Mouse (Mus musculus): ENCODE data around the gene Whrn.
A peak's percentile ranks its signal among the peaks of the same experiment; 100 is the strongest.

Whrn gene

DNA sequence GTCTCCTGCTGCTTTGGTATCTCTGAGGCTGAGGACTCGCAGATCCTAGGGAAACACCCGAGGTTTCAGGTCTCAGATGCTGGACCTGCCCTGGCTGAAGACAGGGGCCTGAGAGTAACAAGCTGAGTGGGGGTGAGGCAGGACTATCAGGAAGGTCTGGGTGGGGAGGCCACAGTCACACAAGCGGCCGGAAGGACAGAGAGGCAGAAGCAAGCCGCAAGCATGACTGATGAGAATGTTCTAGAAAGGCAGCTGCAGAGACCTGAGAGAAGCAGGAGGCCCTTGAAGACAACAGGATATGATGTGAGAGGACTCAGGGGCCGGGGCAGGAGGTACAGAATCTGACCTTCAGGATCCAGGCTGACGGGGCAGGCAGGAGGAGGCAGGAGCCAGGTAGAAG, 91.6 kb downstream of the Whrn start:
- DNase-seq = no peak

DNA sequence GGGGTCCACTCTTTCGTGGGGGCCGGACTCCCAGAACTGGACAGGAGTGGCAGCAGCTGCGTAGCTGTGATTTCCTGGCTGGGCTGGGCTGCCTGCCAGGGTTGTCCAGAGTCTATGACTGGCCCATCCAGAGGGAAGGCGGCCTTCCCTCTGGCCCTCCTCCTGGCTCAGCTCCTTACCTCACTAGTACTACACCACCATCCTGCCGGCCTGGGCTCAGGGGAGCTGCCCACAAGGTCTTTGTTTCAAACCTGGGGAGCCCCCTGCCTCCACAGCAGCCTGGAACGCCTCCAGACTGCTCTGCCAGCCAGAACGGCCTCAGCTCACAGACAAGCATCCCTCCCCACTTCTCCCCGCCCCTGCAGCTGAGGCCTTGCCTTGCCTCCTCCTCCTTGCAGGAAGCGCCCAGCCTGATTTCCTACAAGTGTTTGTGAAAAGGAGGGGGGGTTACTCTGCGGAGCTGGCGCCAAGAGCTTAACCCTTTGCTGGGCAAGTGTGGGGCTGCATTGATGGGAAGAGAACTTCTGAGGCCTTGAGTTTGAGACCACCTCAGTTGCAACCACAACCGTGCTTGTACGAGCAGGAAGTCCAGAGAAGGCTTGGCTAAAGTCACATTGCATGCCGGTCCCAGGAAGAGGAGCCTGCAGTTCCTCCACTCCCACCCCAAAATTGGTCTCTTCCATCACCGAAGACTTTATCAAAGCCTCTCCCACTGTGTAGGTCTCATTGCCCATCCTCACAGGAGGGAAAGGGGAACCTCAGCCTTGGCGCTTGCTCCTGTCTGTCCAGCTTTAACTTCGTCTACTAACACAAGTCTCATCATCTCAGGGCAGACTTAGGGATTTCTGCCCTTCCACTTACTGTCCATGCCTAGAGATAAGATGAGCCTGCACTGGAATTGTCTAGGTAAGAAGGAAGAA, 92.5 kb downstream of the Whrn start, which contains the start of gene Akna:
Gene Akna (minus strand): TSS at position 315 of the 920 bp plus-strand sequence.
- peak; percentile 96 for DNase-seq

GRCm38 (mm10) chr4:63402558-63402957, 93.2 kb downstream of the Whrn start:
- DNase-seq = peak; percentile 59

DNA sequence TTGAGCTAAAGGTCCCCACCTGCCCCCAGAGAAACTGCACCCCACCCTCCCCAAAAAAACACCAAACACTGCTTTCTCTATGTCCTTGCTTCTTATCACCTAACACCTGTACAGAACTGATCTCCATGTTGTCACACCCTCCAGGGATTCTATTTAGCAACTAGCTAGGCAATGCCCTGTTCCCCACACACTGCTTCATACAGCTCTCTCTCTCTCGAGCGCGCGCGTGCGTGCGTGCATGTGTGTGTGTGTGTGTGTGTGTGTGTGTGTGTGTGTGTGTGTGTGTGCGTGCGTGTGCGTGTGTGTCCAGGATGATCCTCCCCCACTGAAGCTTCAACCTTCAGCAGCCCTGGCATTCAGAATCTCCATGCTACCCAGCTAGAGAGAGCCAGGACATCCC, 93.7 kb downstream of the Whrn start:
- no peak for DNase-seq

DNA sequence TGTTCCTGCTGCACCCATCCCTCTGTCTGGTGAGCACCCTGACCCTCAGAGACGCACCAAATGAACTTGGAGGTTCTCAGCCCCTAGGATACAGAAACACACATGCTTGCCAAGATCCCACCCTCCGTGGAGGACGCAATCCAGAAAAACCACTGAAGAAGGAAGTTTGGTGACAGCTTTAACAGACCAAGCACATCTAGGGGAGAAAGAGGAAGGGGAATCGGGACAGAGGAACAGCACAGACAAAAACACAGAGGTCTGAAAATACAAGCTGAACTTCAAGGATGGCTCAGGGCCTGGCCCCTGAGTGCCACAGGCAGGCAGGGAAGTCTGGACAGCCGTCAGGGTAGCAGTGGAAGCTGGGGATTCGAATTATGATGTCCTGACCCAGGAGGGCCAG, 94.2 kb downstream of the Whrn start:
- no peak for DNase-seq

DNA sequence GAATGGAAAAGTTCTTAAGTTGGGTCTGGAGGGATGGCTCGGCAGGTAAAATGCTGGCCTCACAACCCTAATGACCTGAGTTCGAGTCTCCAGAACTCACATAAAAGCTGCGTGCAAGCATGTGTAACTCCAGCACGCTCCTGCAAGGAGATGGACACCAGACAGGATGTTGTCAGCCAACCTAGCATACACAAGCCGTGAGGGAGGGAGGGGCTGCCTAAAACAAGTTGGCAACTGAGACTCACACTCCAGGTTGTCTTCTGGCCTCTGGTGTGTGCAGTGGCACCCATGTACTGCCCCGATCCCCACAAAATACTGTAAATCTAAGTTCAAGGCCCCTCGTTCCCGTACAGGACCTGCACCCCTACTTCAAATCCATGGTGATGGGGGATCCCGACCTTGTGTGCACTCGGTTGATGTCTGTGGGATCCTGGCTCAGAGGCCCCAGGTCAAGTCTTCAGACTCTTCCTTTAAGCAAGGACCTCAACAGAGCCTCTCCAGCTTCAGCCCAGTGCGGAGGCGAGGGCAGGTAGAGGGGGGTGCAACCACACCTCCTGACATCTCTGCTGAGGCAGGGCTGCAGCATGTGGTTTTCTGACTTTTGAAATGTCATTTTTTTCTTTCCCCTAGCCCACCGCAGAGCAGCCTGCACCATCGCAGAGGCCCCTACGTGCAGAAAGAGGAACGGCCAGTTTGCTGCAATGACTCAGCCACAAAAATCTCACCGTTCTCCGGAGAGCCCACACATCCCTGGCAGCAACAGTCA, 95.1 kb downstream of the Whrn start:
- no peak for DNase-seq

- no peak for DNase-seq
Measured at GRCm38 (mm10) chr4:63399691-63400270, 96.0 kb downstream of the Whrn start.

DNA sequence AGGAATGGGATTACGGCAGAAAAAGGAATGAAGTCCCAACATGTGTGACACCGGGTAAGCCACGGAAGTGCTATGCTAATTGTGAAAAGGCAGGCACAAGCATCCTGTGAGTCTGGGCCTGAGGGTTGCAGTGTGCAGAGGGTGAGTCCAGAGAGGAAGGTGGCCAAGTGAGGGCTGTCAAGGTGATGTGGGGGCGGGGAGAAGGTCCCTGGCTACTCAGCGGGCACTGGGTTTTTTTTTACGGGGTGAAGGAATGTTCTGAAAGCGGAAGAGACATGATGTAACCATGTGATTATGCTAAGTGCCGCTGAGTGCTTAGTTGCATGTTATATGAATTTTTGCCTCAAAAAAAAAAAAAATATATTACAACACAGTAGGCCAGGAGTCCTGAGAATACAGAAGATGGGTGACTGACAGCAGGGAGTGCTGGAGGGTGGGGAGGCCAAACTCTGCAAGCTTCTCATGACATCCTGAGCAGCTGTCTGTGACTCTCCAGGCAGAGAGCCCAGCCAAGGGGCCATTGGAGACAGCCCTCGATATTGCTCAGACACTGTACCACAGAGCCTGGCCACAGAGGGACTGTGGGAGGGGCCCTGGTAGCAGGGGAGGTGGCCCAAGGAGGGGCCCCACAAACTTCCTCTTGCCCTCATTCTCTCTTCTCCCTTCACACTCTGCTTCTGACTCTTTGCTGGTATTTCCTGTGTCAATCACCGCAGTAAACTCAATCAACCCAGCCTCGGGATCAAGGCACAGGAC, 96.8 kb downstream of the Whrn start:
- peak; percentile 47 for DNase-seq

DNA sequence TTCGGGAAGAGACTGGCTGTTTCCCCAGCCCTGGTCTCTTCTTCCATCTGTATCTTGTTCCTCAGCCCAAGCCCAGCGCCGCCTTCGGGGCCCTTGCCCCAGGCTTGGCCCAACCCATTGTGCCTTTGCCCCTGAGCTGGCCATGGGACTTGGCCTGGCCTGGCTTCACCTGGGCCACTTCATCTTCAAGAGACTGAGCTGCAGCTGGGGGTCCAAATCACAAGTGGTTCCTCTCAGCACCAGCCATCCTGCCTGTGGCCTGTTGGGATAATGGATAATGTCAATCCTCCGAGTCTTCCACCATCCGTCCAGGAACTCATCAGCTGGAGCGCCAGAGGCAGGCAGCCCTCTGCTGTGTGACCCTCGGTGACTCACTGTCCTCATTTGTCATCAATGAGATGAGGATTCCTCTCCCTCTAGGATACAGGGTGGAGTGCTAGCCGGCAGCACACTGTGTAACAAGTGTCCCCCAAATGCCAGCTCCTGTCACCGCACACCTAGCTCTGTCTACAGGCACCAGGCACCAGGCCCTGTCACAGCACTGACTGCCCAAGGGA, 97.7 kb downstream of the Whrn start:
- no peak for DNase-seq

GRCm38 (mm10) chr4:63391322-63391721, 104.5 kb downstream of the Whrn start:
- no peak for DNase-seq

DNA sequence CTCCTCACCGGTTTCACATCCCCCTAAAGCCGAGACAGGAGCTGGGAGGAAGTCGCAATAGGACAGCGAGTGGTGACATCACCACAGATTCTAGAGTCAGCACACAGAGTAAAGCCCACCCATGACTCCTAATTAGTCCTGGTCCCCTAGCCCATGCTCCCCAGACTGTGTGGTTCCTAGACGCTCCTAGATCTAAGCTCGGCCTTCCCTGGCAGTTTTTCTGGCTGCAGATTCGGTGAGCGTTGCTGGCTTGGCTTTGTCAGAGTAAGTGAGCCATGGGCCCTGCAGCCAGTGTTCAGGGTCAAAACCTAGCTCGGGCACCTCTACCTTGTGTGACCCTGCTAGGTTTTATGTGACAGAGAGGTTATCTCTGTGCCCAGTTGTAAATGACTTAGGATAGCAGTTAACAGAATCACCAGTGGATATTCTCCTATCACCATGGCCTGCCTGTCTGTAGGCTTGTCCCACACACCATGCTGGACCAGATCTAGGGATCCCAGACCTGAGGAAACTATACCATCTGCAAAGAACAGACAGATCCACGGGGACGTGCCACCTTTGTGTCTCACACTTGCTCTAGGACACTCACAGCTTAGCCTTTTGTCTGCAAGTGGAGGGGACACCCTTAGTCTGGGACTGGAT, 105.8 kb downstream of the Whrn start:
- no peak for DNase-seq

GRCm38 (mm10) chr4:63389121-63389886, 106.5 kb downstream of the Whrn start:
- DNase-seq = no peak

DNA sequence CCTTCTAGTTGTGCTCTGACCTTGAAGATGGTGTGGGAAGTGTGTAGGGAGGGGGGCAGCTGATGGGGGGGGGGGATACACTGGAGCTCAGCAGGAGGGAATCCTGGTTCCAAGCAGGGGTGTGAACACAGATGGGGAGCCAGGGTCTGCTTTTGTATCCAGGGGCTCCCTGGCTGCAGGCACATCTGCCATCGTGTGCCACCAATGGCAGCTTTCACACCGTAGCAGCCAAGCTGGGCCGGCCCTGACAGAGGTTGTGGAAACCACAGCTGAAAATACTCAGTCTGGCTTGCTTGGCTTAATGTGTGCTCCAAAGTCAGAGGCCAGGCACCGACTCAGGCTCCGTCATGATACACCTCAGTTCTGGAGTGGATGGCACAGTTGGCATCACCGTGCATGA, 107.8 kb downstream of the Whrn start:
- DNase-seq = no peak

- no peak for DNase-seq
Measured at GRCm38 (mm10) chr4:63385784-63386183, 110.0 kb downstream of the Whrn start.

- DNase-seq = no peak
Measured at GRCm38 (mm10) chr4:63385253-63385652, 110.5 kb downstream of the Whrn start.

- no peak for DNase-seq
Measured at GRCm38 (mm10) chr4:63384262-63384661, 111.5 kb downstream of the Whrn start.

DNA sequence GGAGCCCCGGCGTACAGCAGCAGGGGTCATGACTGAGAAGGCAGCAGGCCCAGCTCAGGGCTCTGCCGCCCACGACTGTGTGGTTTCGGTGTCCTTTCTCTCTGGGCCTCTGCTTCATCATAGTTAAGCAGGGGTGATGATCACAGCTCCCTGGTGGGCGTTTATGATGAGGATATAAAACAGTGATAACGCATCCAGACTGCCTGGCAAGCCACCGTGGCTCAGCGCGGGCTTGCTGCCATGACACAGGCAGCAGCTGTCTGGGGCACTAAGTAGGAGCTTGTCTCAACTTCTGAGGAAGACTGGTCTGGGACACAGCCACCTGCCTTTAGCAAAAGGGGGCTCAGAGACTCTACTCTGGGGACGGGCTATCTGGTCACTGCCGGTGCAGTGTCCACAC, 112.3 kb downstream of the Whrn start:
- DNase-seq = no peak

DNA sequence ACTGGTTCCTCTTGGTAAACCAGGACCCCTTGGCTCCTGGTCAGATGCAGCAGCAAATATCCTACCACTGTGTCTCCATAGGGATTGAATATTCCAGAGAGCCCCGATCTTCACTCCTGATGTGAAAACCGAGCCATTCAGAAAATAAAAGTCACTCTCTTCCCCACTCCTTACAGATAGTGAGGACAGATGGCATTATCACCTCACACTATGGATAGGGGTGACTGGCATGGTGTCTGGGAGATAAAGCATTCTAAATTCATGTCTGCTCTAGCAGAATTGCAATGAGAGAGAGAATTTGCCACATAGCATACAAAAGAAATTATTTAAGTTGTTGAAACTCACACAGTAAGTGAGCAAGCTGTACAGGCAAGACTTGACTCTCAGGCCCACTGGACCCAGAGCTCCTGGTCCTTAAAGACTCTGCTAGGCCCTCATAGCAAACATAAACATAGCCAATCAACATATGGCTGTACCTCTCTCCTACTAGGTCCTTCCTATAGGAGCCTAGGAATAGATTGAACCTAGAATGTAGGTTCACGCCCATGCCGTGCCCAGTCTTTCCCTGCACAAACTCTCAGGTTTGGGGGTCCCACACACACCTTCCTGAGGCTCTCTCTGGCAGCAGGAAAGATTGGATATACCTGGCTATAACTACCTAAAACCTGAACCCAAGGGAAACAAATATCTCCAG, 113.0 kb downstream of the Whrn start:
- no peak for DNase-seq

GRCm38 (mm10) chr4:63377483-63377882, 118.3 kb downstream of the Whrn start:
- no peak for DNase-seq

DNA sequence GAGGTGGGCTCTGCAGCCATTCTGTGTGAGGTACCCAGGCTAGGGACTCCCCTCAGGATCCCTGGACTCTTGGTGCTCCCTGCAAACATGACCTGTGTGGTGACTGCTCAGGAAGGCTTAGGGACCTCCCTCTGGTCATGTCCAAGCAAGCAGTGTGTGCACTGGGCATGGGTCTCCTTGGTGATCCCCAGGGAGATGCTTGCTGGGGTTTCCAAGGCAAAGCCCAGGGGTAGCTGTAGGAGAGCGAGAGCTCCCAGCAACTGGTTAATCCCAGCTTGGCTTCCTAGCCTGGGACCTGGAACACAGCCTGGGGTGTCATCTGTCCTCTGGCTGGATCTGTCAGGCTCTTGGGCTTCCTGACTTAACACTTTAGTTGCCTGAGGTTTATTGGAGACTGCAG, 120.4 kb downstream of the Whrn start:
- peak; percentile 66 for DNase-seq

GRCm38 (mm10) chr4:63374331-63374730, 121.5 kb downstream of the Whrn start:
- DNase-seq = no peak
